Mouse (Mus musculus) erythroblast, embryonic 14.5 days (primary cell): ENCODE measurements around the gene Gm37240.

Experiments
- GATA1 ChIP-seq: IDR thresholded peaks from 2 replicates; pipeline ENCODE4 v1.6.1; 2012; ENCODE audit warnings: low read length, inconsistent platforms, mixed read lengths
- TAL1 ChIP-seq: IDR thresholded peaks from 3 replicates; pipeline ENCODE4 v1.6.1; 2012; ENCODE audit warnings: low read length, inconsistent platforms, mixed read lengths

- TF ChIP-seq TAL1: no peak
- TF ChIP-seq GATA1: no peak
These were observed 501.9 kb downstream of the Gm37240 start for GRCm38 (mm10) chr3:85385371-85385770.
